Mouse (Mus musculus): Measurements from ENCODE around the gene Trio. TPM values are rescaled to one million over a fixed set of nuclear protein-coding genes. Genes with fewer than 3 reads are reported as not detected.

Gene Trio
- polyA plus RNA-seq, 1 experiment from 2014 or later = 38.1 TPM

- Histone ChIP-seq H3K36me3 (ENCODE audit: control insufficient read depth, insufficient read depth, low read length) (no peaks in the 10 kb centered on the region), H3K27me3 (replicated peaks; ENCODE audit: control insufficient read depth, insufficient read depth, low read length) (no peaks in the 10 kb centered on the region), H3K9me3 (replicated peaks; ENCODE audit: control insufficient read depth, low read length) (no peaks in the 10 kb centered on the region), H3K4me1 (ENCODE audit: control insufficient read depth, insufficient read depth, low read length) (peaks cover 42% of the 10 kb centered on the region), H3K9ac (ENCODE audit: low read length) (no peak overlapping the region), H3K4me3 (ENCODE audit: low read depth, low read length) (no peak overlapping the region), H3K27ac (ENCODE audit: low read depth, low read length) (no peak overlapping the region), H3K4me2 (ENCODE audit: low read length) (no peak overlapping the region)
- no peak for DNase-seq (ENCODE audit: low spot score)
- WGBS = 93% methylated on average over 5 of the region's 5 CpGs
- no peak for ATAC-seq
Measured at GRCm38 (mm10) chr15:27791141-27791540, 234.5 kb downstream of the Trio start.

GRCm38 (mm10) chr15:27790699-27791098 is 234.9 kb downstream of the Trio start:
- Histone ChIP-seq H3K9ac (ENCODE audit: low read length) (no peak overlapping the region), H3K4me3 (ENCODE audit: low read depth, low read length) (no peak overlapping the region), H3K9me3 (replicated peaks; ENCODE audit: control insufficient read depth, low read length) (no peaks in the 10 kb centered on the region), H3K36me3 (ENCODE audit: control insufficient read depth, insufficient read depth, low read length) (no peaks in the 10 kb centered on the region), H3K27ac (ENCODE audit: low read depth, low read length) (no peak overlapping the region), H3K27me3 (replicated peaks; ENCODE audit: control insufficient read depth, insufficient read depth, low read length) (no peaks in the 10 kb centered on the region), H3K4me2 (ENCODE audit: low read length) (no peak overlapping the region), H3K4me1 (ENCODE audit: control insufficient read depth, insufficient read depth, low read length) (peaks cover 45% of the 10 kb centered on the region)
- ATAC-seq (no peak), DNase-seq (ENCODE audit: low spot score) (no peak)
- WGBS = 89% methylated on average over 6 of the region's 6 CpGs

GRCm38 (mm10) chr15:27789325-27789724 is 236.3 kb downstream of the Trio start:
- Histone ChIP-seq H3K27me3 (replicated peaks; ENCODE audit: control insufficient read depth, insufficient read depth, low read length) (no peaks in the 10 kb centered on the region), H3K4me1 (ENCODE audit: control insufficient read depth, insufficient read depth, low read length) (peaks cover 59% of the 10 kb centered on the region), H3K9me3 (replicated peaks; ENCODE audit: control insufficient read depth, low read length) (no peaks in the 10 kb centered on the region), H3K27ac (ENCODE audit: low read depth, low read length) (peak overlapping the region; percentile 82), H3K36me3 (ENCODE audit: control insufficient read depth, insufficient read depth, low read length) (no peaks in the 10 kb centered on the region), H3K4me3 (ENCODE audit: low read depth, low read length) (no peak overlapping the region), H3K4me2 (ENCODE audit: low read length) (no peak overlapping the region), H3K9ac (ENCODE audit: low read length) (no peak overlapping the region; the same call in 1 of the 2 replicates)
- ATAC-seq (peak; percentile 19), DNase-seq (ENCODE audit: low spot score) (peak; percentile 67)
- 9% methylated on average over 3 of the region's 3 CpGs for WGBS

- Histone ChIP-seq H3K4me2 (ENCODE audit: low read length) (peak overlapping the region; percentile 38), H3K4me3 (ENCODE audit: low read depth, low read length) (peak overlapping the region; percentile 18), H3K36me3 (ENCODE audit: control insufficient read depth, insufficient read depth, low read length) (no peaks in the 10 kb centered on the region), H3K27ac (ENCODE audit: low read depth, low read length) (peak overlapping the region; percentile 82), H3K9me3 (replicated peaks; ENCODE audit: control insufficient read depth, low read length) (no peaks in the 10 kb centered on the region), H3K4me1 (ENCODE audit: control insufficient read depth, insufficient read depth, low read length) (peaks cover 67% of the 10 kb centered on the region), H3K27me3 (replicated peaks; ENCODE audit: control insufficient read depth, insufficient read depth, low read length) (no peaks in the 10 kb centered on the region), H3K9ac (ENCODE audit: low read length) (peak overlapping the region; percentile 56)
- DNase-seq (ENCODE audit: low spot score) (peak; percentile 69), ATAC-seq (peak; percentile 36)
- WGBS = 10% methylated on average over 17 of the region's 17 CpGs
Measured at GRCm38 (mm10) chr15:27788122-27788759, 237.4 kb downstream of the Trio start.

GRCm38 (mm10) chr15:27787151-27787550 is 238.5 kb downstream of the Trio start:
- Histone ChIP-seq H3K4me1 (ENCODE audit: control insufficient read depth, insufficient read depth, low read length) (peaks cover 74% of the 10 kb centered on the region), H3K9ac (ENCODE audit: low read length) (no peak overlapping the region), H3K36me3 (ENCODE audit: control insufficient read depth, insufficient read depth, low read length) (no peaks in the 10 kb centered on the region), H3K27ac (ENCODE audit: low read depth, low read length) (no peak overlapping the region), H3K9me3 (replicated peaks; ENCODE audit: control insufficient read depth, low read length) (no peaks in the 10 kb centered on the region), H3K4me2 (ENCODE audit: low read length) (peak overlapping the region; percentile 38; the same call in 1 of the 2 replicates), H3K27me3 (replicated peaks; ENCODE audit: control insufficient read depth, insufficient read depth, low read length) (no peaks in the 10 kb centered on the region), H3K4me3 (ENCODE audit: low read depth, low read length) (0 out of 2 replicates have a peak overlapping the region, but pooled peaks have one; percentile 18)
- ATAC-seq = no peak
- 77% methylated on average over 4 of the region's 4 CpGs for WGBS
- DNase-seq (ENCODE audit: low spot score) = no peak

- H3K9me3 ChIP-seq (replicated peaks; ENCODE audit: control insufficient read depth, low read length) = no peaks in the 10 kb centered on the region
- no peak overlapping the region for H3K4me3 ChIP-seq (ENCODE audit: low read depth, low read length)
- H3K27me3 ChIP-seq (replicated peaks; ENCODE audit: control insufficient read depth, insufficient read depth, low read length) = no peaks in the 10 kb centered on the region
- 47% methylated on average over 11 of the region's 11 CpGs for WGBS
- H3K4me2 ChIP-seq (ENCODE audit: low read length) = peak overlapping the region; percentile 0; the same call in 1 of the 2 replicates
- no peak overlapping the region for H3K27ac ChIP-seq (ENCODE audit: low read depth, low read length)
- peaks cover 75% of the 10 kb centered on the region for H3K4me1 ChIP-seq (ENCODE audit: control insufficient read depth, insufficient read depth, low read length)
- H3K9ac ChIP-seq (ENCODE audit: low read length) = no peak overlapping the region
- DNase-seq (ENCODE audit: low spot score) = no peak
- no peak for ATAC-seq
- no peaks in the 10 kb centered on the region for H3K36me3 ChIP-seq (ENCODE audit: control insufficient read depth, insufficient read depth, low read length)
Measured at GRCm38 (mm10) chr15:27786418-27786817, 239.2 kb downstream of the Trio start.

- WGBS = 40% methylated on average over 12 of the region's 12 CpGs
- DNase-seq (ENCODE audit: low spot score) (peak; percentile 66), ATAC-seq (no peak; the same call in 1 of the 2 replicates)
- H3K36me3 ChIP-seq (ENCODE audit: control insufficient read depth, insufficient read depth, low read length) = no peaks in the 10 kb centered on the region
- H3K9ac ChIP-seq (ENCODE audit: low read length) = no peak overlapping the region
- H3K27me3 ChIP-seq (replicated peaks; ENCODE audit: control insufficient read depth, insufficient read depth, low read length) = no peaks in the 10 kb centered on the region
- peaks cover 75% of the 10 kb centered on the region for H3K4me1 ChIP-seq (ENCODE audit: control insufficient read depth, insufficient read depth, low read length)
- no peak overlapping the region for H3K27ac ChIP-seq (ENCODE audit: low read depth, low read length)
- H3K4me3 ChIP-seq (ENCODE audit: low read depth, low read length) = no peak overlapping the region
- 0 out of 2 replicates have a peak overlapping the region, but pooled peaks have one; percentile 18 for H3K4me2 ChIP-seq (ENCODE audit: low read length)
- no peaks in the 10 kb centered on the region for H3K9me3 ChIP-seq (replicated peaks; ENCODE audit: control insufficient read depth, low read length)
Measured at GRCm38 (mm10) chr15:27785280-27786001, 240.2 kb downstream of the Trio start.

- Histone ChIP-seq H3K27ac (ENCODE audit: low read depth, low read length) (peak overlapping the region; percentile 84), H3K9me3 (replicated peaks; ENCODE audit: control insufficient read depth, low read length) (no peaks in the 10 kb centered on the region), H3K27me3 (replicated peaks; ENCODE audit: control insufficient read depth, insufficient read depth, low read length) (no peaks in the 10 kb centered on the region), H3K4me2 (ENCODE audit: low read length) (peak overlapping the region; percentile 2; the same call in 1 of the 2 replicates), H3K4me1 (ENCODE audit: control insufficient read depth, insufficient read depth, low read length) (peaks cover 73% of the 10 kb centered on the region), H3K9ac (ENCODE audit: low read length) (peak overlapping the region; percentile 29; the same call in 1 of the 2 replicates), H3K4me3 (ENCODE audit: low read depth, low read length) (no peak overlapping the region), H3K36me3 (ENCODE audit: control insufficient read depth, insufficient read depth, low read length) (no peaks in the 10 kb centered on the region)
- ATAC-seq (no peak), DNase-seq (ENCODE audit: low spot score) (no peak)
- 12% methylated on average over 10 of the region's 10 CpGs for WGBS
Measured at GRCm38 (mm10) chr15:27784126-27784563, 241.5 kb downstream of the Trio start.

Measured in forebrain, embryonic 14.5 days (tissue).